Mouse (Mus musculus): Measurements from ENCODE around the gene Gsk3b.

The Gsk3b gene

DNA sequence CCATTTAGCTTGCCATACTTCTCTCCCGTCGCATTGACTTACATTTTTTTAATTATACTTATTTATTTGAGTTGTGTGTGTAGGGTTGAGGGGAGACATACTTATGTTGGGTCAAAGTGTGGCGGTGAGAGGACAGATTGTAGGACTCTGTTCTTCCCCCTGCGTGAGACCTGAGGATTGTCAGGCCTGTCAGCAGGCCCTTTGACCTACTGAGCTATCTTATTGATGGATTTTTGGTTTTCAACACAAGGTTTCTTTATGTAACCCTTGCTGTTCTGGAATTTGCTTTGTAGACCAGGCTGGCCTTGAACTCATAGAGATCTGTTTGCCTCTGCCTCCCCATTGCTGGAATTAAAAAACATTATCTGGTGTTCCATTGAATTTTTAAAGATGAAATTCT lies 56.1 kb downstream of the Gsk3b start:
- TF ChIP-seq GATA4 (IDR thresholded peaks at IDR 0.05; ENCODE audit: insufficient replicate concordance, low read length): no peak

GRCm38 (mm10) chr16:38150555-38150954 lies 61.8 kb downstream of the Gsk3b start:
- no peak for TF ChIP-seq GATA4 (IDR thresholded peaks at IDR 0.05; ENCODE audit: insufficient replicate concordance, low read length)

GRCm38 (mm10) chr16:38157854-38158622 lies 69.2 kb downstream of the Gsk3b start:
- no peak for TF ChIP-seq GATA4 (IDR thresholded peaks at IDR 0.05; ENCODE audit: insufficient replicate concordance, low read length)

- no peak for TF ChIP-seq GATA4 (IDR thresholded peaks at IDR 0.05; ENCODE audit: insufficient replicate concordance, low read length)
These were observed 73.2 kb downstream of the Gsk3b start for GRCm38 (mm10) chr16:38162019-38162418.

DNA sequence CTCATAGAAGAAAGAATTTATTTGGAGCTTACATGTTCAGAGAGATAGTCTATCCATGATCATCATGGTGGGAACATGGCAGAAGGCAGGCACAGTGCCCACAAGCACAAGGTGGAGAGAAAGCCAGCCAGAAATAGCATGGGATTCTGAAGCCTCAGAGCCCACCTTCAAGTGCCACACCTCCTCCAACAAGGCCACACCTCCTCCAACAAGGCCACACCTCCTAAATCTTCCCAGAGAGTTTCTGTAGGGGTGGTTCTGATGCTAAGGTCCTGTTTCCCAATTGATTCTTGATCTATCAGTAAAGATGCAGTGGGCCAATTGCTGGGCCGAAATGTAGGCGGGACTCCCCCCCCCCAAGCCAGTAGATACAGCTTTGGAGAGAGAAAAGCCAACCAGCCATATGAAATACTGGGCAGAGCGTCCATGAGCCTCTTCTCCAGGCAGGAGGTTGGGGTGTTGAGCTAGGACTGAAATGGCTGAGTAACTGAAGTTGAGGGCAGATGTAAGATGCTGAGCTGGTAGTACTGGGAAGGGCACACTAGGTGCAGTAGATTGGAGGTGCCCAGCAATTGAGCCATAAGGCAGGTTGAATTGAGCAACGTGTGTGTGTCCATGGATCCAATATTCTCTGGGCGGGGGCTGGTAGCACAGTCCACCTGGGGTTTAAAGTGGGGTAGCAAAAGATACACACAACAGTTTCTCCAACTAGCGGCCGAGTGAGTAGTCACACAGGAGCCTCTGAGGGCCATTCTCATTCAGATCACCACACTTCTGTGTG lies 76.2 kb downstream of the Gsk3b start:
- TF ChIP-seq GATA4 (IDR thresholded peaks at IDR 0.05; ENCODE audit: insufficient replicate concordance, low read length): no peak

- no peak for TF ChIP-seq GATA4 (IDR thresholded peaks at IDR 0.05; ENCODE audit: insufficient replicate concordance, low read length)
These were observed 80.2 kb downstream of the Gsk3b start for GRCm38 (mm10) chr16:38168971-38169370.

DNA sequence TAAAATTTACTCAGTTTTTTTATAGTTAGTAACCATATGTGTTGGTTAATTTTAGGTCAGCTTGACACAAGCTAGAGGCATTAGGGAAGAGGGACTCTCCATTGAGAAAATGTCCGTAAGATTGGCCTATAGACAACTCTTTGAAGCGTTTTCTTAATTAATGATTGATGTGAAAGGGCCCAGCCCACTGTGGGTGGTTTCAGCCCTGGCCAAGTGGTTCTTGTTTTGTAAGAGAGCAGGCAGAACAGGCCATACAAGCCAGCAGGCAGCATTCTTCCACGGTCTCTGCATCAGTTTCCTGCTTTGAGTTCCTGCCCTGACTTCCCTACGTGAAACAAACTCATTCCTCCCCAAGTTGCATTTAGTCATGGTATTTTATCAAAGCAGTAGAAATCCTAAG lies 90.3 kb downstream of the Gsk3b start:
- TF ChIP-seq GATA4 (IDR thresholded peaks at IDR 0.05; ENCODE audit: insufficient replicate concordance, low read length): no peak

DNA sequence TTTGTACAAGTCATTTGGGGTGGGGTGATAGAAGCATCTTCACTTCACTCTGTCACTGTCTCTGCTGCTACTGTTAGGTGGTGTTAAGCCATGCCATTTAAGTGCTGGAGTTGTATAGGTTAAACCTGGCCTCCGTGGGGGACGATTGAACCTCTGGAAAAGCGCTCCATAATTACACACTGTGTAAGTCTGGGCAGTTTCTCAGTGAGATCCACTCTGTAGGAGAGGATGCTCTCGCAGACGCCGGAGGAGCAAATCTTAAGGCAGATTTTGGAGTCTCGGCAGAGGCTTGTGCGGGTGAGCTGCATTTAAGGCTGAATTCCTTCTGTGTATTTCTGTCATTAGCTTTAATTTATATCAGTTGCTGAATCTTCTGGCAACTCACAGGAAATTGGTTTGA lies 92.6 kb downstream of the Gsk3b start:
- TF ChIP-seq GATA4 (IDR thresholded peaks at IDR 0.05; ENCODE audit: insufficient replicate concordance, low read length): no peak

DNA sequence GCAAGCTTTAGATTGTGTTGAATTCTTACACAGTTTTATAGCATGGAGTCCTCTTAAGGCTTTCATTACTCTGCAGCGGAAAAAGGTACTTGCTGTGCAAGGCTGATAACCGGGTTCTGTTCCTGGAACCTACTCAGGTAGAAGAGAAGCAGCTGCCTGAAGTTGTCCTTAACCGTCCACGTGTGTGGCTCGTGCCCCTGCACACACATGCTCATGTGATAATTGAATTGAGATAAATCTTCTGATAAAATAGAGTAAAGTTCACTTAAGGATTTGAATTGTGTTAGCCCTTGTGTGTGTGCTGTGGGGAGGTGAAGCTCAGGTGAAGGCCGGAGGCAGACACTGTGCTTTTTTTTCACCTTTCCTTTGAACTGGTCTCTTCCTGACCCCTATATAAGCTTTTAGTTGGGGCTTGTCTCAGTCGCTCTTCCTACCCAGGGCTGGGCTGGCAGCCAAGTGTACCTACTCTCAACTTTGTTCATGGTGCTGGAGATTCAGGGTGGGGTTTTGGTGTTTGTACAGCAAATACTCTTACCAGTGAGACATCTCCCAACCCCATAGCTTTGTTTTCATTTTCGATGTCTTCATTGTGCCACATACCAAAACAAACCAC lies 96.0 kb downstream of the Gsk3b start:
- TF ChIP-seq GATA4 (IDR thresholded peaks at IDR 0.05; ENCODE audit: insufficient replicate concordance, low read length): peak; percentile 42; the same call in 1 of the 2 replicates

- TF ChIP-seq GATA4 (IDR thresholded peaks at IDR 0.05; ENCODE audit: insufficient replicate concordance, low read length): no peak
These were observed 101.2 kb downstream of the Gsk3b start for GRCm38 (mm10) chr16:38189952-38190351.

- no peak for TF ChIP-seq GATA4 (IDR thresholded peaks at IDR 0.05; ENCODE audit: insufficient replicate concordance, low read length)
These were observed 101.7 kb downstream of the Gsk3b start for GRCm38 (mm10) chr16:38190531-38190930.

DNA sequence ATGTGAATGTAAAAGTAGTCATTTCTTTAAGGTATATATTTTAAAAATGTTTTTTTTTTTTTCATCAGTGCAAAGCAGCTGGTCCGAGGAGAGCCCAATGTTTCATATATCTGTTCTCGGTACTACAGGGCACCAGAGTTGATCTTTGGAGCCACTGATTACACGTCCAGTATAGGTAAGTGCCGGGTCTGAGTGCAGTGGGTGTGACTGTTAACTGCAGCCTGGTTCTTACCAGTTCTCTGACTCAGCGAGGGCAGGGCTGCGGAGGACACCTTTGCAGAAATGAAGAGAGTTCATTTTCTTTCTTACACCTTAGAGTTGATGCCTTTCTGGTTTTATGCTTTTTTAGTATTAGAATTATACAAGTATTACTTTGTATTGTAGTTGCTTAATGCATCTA lies 102.7 kb downstream of the Gsk3b start:
- no peak for TF ChIP-seq GATA4 (IDR thresholded peaks at IDR 0.05; ENCODE audit: insufficient replicate concordance, low read length)

GRCm38 (mm10) chr16:38192640-38193039 lies 103.8 kb downstream of the Gsk3b start:
- TF ChIP-seq GATA4 (IDR thresholded peaks at IDR 0.05; ENCODE audit: insufficient replicate concordance, low read length): no peak

DNA sequence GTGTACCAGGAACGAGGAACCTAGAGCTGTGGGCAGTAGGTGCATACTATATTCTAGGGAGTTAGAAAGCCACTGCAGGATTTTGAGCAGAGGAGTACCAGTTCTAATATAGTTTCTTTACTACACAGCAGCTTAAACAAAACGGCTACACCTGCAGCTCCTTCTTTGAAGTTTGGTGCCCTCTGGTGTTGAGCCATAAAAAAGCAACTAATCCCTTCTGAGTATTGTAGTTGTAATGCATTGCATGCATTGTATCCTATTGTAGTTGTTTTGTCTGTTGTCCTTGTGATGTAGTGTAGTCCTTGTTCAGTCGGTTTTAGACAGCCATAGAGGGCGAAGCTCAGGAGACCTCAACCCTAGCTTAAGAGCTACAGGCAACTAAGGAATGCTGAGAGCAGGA lies 108.5 kb downstream of the Gsk3b start:
- TF ChIP-seq GATA4 (IDR thresholded peaks at IDR 0.05; ENCODE audit: insufficient replicate concordance, low read length): no peak

DNA sequence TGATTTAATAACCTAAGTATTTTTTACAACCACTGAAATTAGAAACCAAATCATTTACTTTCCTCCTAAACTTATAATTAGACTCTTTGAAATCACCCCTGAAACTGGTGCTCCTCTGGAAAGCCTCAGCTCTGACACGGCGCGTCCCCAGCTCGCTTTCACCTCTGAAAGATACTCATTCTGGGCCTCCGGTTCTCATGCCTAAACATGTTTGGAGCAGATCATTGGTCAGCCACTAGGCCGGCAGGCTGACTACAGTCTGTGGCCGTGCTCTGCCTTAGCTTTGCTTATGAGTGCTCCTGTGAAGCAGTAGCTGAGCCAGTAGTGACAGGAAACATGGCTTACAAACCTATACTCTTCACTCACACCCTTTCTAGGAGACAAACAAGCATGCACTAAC lies 116.5 kb downstream of the Gsk3b start:
- TF ChIP-seq GATA4 (IDR thresholded peaks at IDR 0.05; ENCODE audit: insufficient replicate concordance, low read length): no peak
